Mouse (Mus musculus) stomach, embryonic 14.5 days (tissue): ENCODE results near the gene Mettl15. TPM values are rescaled to one million over a fixed set of nuclear protein-coding genes. Genes with fewer than 3 reads are reported as not detected.

Source experiments
- ATAC-seq: fragments of 200-750 bp; cut with Nextera tagmentation; 2 replicates; pipeline ENCODE4 v1.8.0; 2017; ENCODE audit warnings: low read depth, moderate TSS enrichment; ENCODE audit not compliant: insufficient number of reproducible peaks, insufficient read depth, low FRiP score
- H3K27ac ChIP-seq: fragments of 300-500 bp; sonication (generic); 2 replicates; pipeline ENCODE4 v1.5.1; 2014; ENCODE audit warnings: mild to moderate bottlenecking, low read length, moderate library complexity, mixed read lengths
- H3K27me3 ChIP-seq: fragments of 300-500 bp; sonication (generic); 2 replicates; pipeline ENCODE4 v1.6.1; 2014; ENCODE audit warnings: low read length, control low read depth, mixed read lengths; ENCODE audit not compliant: control insufficient read depth, insufficient read depth
- H3K36me3 ChIP-seq: fragments of 300-500 bp; sonication (generic); 2 replicates; pipeline ENCODE4 v1.6.1; 2014; ENCODE audit warnings: mild to moderate bottlenecking, control low read depth, low read length, moderate library complexity, mixed read lengths; ENCODE audit not compliant: control insufficient read depth, insufficient read depth
- H3K4me1 ChIP-seq: fragments of 300-500 bp; sonication (generic); 2 replicates; pipeline ENCODE4 v1.6.1; 2014; ENCODE audit warnings: low read length, control low read depth, mixed read lengths; ENCODE audit not compliant: control insufficient read depth, insufficient read depth
- H3K4me2 ChIP-seq: fragments of 300-500 bp; sonication (generic); replicated peaks from 2 replicates; pipeline ENCODE4 v1.6.1; 2014; ENCODE audit warnings: low read depth, low read length, control low read depth
- H3K4me3 ChIP-seq: fragments of 300-500 bp; sonication (generic); 2 replicates; pipeline ENCODE4 v1.5.1; 2014; ENCODE audit warnings: low read depth, low read length, control low read depth
- H3K9ac ChIP-seq: fragments of 300-500 bp; sonication (generic); replicated peaks from 2 replicates; pipeline ENCODE4 v1.6.1; 2014; ENCODE audit warnings: low read depth, mild to moderate bottlenecking, control low read depth, low read length, moderate library complexity, mixed read lengths
- H3K9me3 ChIP-seq: fragments of 300-500 bp; sonication (generic); 2 replicates; pipeline ENCODE4 v1.6.1; 2016; ENCODE audit warnings: low read depth, low read length, control low read depth; ENCODE audit not compliant: control insufficient read depth
- WGBS: fragments of 180-500 bp; shearing (Covaris S2); extraction: QIAGEN DNeasy Blood & Tissue Kit; methylation state at CpG from one replicate; pipeline ENCODE4 v1.1.7; 2014; 5-methylcytosine and 5-hydroxymethylcytosine counted together
- polyA plus RNA-seq: library from polyadenylated mRNA; unstranded; fragments of >200 nt; fragmentation: Nextera tagmentation; extraction: Ambion mirVana; gene quantifications from 2 replicates; pipeline ENCODE4 v1.2.1, GENCODE M21; 2014

Mettl15 gene
- polyA plus RNA-seq = 10.5 and 16.7 TPM in 2 replicates

DNA sequence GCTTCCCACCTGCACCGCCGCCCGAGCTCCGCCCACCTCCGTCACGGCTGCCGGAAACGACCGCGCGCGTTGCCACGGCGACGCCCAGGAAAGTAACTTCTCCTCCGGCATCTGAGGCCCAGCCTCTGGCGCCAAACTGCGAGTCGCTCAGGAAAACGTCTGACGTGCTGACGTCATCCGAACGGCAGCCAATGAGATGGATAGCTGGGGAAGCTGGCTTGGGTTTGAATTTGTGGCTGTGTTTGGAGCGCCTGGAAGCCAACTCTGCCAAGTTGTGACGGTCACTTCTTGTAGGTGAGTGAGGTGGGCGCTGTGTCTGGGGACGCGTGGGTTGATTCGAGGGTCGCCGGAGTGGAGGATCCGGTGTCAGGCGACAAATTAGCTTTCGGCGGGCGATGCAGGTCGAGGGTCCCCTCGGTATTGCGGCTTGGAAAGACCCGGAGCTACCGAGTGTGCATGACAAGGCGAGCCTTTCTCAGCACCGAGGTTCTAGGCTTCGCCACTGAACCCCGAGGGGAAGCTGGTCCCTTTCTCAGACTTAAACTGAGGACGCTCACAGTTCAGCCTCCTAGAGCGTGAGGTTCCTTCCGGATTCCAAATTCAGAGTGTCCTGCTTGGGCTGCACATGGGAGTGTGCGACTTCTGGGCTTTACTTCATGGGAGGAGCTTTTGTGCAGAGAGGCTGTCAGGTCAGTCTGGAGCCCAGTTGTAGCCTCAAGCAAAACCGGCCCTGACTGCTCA lies at the start of gene Mettl15, which contains the start of gene Kif18a:
Mettl15 (minus strand) TSS at position 149 of the 741 bp plus-strand sequence.
Kif18a (plus strand) TSS at position 139 of the 741 bp plus-strand sequence.
- Histone ChIP-seq H3K4me3 (peak within 1 kb of the TSS; percentile 82), H3K36me3 (no peaks in the 10 kb centered on the region), H3K9me3 (no peaks in the 10 kb centered on the region), H3K4me2 (peak within 1 kb of the TSS; percentile 63), H3K4me1 (peaks cover 6% of the 10 kb centered on the region; the same call in 1 of the 2 replicates), H3K27ac (peak within 1 kb of the TSS; percentile 71), H3K9ac (peak within 1 kb of the TSS; percentile 57), H3K27me3 (no peaks in the 10 kb centered on the region)
- ATAC-seq = peak; percentile 98
- under 1% methylated on average over 51 of the region's 51 CpGs for WGBS

DNA sequence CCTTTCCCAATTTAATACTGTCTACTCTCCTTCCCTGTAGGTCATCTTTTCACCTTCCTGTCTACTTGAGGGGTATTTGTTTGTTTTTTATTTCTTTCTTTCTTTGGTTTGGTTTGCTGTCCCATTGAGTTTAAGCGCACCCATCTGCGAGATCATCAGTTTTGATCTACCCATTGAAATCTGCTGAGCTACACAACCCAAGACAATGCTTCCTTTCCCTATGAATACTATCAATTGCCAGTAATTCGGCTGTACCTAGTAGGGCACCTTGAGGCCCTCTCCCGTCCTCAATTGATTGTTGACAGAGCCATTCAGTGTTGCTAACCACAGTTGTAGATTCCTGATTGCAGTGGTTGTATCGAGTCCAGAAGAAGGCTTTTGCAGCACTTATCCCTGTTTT lies 30.8 kb upstream of the Mettl15 start:
- ATAC-seq = no peak
- 97% methylated on average over 5 of the region's 5 CpGs for WGBS
- H3K9ac ChIP-seq = no peak overlapping the region
- no peaks in the 10 kb centered on the region for H3K9me3 ChIP-seq
- no peaks in the 10 kb centered on the region for H3K27me3 ChIP-seq
- no peaks in the 10 kb centered on the region for H3K4me1 ChIP-seq
- H3K27ac ChIP-seq = no peak overlapping the region
- peaks cover 11% of the 10 kb centered on the region; the same call in 1 of the 2 replicates for H3K36me3 ChIP-seq
- H3K4me3 ChIP-seq = no peak overlapping the region
- H3K4me2 ChIP-seq = no peak overlapping the region

DNA sequence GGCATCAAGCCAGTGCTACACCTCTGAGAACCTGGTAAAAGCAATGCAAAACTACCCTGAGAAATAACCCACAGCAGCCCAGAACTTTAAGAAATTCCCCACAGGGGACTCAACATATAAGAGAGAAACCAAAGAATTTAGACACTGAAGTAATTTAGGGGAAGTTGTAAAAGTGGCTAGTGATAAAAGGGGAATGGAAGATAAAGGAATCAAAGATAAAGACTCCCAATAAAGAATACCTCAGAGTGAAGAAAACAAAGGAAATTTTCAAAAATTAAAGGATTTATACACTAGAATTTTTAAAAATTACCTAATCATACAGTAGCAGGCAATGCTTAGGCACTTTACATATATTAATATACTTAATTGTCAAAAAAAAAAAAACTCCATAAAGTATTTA lies 23.1 kb upstream of the Mettl15 start:
- Histone ChIP-seq H3K4me1 (no peaks in the 10 kb centered on the region), H3K4me3 (no peak overlapping the region), H3K27me3 (no peaks in the 10 kb centered on the region), H3K9ac (no peak overlapping the region), H3K9me3 (no peaks in the 10 kb centered on the region), H3K4me2 (no peak overlapping the region), H3K36me3 (peaks cover 7% of the 10 kb centered on the region; the same call in 1 of the 2 replicates), H3K27ac (no peak overlapping the region)
- no peak for ATAC-seq

DNA sequence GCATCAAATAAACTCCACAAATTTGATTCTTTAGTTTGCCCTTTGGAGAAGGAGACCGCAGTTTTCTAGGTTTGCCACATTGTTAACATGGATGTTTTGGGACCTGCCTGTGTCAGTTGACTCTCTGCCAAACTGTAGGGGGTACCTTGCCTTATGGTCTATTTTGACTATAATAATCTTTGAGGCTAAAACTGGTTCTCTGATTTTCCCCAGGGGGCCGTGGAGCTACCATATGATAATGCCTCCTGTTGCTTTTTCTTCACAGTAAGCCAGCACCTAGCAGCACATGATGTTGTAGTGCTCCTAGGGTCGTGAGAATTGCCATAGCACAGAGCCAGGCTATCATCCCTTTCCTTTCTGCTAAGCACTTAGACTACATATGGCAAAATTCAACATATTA lies 21.7 kb upstream of the Mettl15 start:
- WGBS = 94% methylated on average over 3 of the region's 3 CpGs
- Histone ChIP-seq H3K36me3 (peaks cover 7% of the 10 kb centered on the region; the same call in 1 of the 2 replicates), H3K27ac (no peak overlapping the region), H3K4me1 (no peaks in the 10 kb centered on the region), H3K9me3 (no peaks in the 10 kb centered on the region), H3K4me3 (no peak overlapping the region), H3K9ac (no peak overlapping the region), H3K4me2 (no peak overlapping the region), H3K27me3 (no peaks in the 10 kb centered on the region)
- no peak for ATAC-seq

DNA sequence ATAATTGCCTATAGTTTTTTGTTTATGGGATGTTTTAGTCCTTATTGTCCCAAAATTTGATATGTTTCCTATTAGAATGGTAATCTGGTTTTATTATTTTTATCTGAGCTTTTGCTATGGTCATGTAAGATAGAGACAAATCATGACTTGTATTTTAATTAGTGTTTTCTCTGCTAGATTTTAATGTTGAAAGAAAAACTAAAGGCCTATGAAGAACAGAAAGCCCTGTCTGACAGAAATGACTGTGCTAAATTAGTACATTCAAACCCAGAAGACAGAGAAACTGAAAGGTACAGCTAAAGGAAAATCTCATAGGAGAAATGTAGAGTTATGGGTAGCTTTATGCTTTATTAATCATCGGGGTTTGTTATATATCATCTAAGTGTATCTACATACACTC lies 17.6 kb upstream of the Mettl15 start:
- no peaks in the 10 kb centered on the region for H3K27me3 ChIP-seq
- H3K9me3 ChIP-seq = no peaks in the 10 kb centered on the region
- no peak for ATAC-seq
- no peaks in the 10 kb centered on the region for H3K4me1 ChIP-seq
- no peak overlapping the region for H3K4me3 ChIP-seq
- 98% methylated on average over 1 of the region's 1 CpGs for WGBS
- no peak overlapping the region for H3K9ac ChIP-seq
- no peak overlapping the region for H3K27ac ChIP-seq
- no peak overlapping the region for H3K4me2 ChIP-seq
- H3K36me3 ChIP-seq = peaks cover 17% of the 10 kb centered on the region; the same call in 1 of the 2 replicates

DNA sequence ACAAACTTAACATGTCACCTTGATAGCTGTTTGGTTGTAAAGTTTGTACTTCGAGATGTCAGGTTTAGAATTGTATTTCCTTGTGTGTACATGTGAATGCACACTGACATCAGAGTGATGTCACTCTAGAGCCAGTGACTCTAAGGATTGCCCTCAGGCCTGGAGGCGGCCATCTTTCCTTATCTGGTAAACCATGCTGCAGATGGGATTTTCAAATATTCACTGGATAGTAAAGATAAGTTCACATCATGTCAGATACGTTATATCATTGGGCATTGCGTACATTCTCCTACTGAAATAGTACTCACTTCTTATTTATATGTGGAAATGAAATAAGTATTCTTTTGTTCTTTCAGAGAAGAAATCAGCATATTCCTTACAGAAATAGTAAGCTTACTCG lies 15.7 kb upstream of the Mettl15 start:
- H3K27me3 ChIP-seq = no peaks in the 10 kb centered on the region
- ATAC-seq = no peak

DNA sequence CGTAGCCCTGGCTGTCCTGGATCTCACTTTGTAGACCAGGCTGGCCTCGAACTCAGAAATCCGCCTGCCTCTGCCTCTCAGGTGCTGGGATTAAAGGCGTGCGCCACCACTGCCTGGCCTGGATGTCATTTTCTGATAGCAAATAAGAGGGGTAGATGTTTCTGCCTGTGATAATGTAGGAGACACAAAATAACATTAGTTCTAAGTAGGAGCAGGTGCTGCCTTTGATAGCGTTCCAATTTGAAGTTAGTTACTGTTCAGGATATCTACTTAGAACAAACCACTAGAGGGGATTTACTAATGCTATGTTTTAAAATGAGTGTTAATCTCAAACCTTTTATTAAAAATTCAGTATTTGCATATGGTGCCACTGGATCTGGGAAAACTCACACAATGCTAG lies 8.8 kb upstream of the Mettl15 start:
- Histone ChIP-seq H3K4me1 (no peaks in the 10 kb centered on the region), H3K36me3 (peaks cover 14% of the 10 kb centered on the region; the same call in 1 of the 2 replicates), H3K9ac (no peak overlapping the region), H3K4me2 (no peak overlapping the region), H3K4me3 (no peak overlapping the region), H3K27ac (no peak overlapping the region), H3K9me3 (no peaks in the 10 kb centered on the region), H3K27me3 (no peaks in the 10 kb centered on the region)
- ATAC-seq = no peak
- 91% methylated on average over 6 of the region's 6 CpGs for WGBS

More for the DNA sequence above, 15.7 kb upstream of the Mettl15 start:
- Histone ChIP-seq H3K4me2 (no peak overlapping the region), H3K4me3 (no peak overlapping the region), H3K27ac (no peak overlapping the region), H3K36me3 (peaks cover 16% of the 10 kb centered on the region; the same call in 1 of the 2 replicates), H3K4me1 (no peaks in the 10 kb centered on the region), H3K9me3 (no peaks in the 10 kb centered on the region), H3K9ac (no peak overlapping the region)
- 93% methylated on average over 5 of the region's 5 CpGs for WGBS

DNA sequence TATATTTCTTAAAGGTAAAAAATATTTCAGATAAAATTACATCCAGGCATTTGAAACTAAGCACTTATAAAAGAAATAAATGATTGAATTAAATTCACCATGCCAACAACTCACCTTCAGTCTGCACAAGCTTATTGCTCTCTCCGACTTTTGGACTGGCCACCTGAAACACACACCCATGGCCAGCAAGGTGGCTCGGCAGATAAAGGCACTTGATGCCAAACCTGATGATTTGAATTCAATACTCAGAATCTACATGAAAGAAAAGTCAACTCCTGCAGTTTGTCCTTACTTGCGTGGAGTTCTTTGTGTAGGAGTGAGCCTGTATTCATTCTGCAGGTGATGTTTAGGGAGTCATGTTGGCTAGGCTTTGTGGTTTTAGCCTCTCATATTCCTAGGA lies 3.6 kb upstream of the Mettl15 start:
- ATAC-seq = no peak
- no peak overlapping the region for H3K4me2 ChIP-seq
- 96% methylated on average over 3 of the region's 3 CpGs for WGBS
- H3K4me3 ChIP-seq = no peak overlapping the region
- no peaks in the 10 kb centered on the region for H3K27me3 ChIP-seq
- H3K27ac ChIP-seq = no peak overlapping the region
- no peak overlapping the region for H3K9ac ChIP-seq
- no peaks in the 10 kb centered on the region; the same call in 1 of the 2 replicates for H3K36me3 ChIP-seq
- H3K4me1 ChIP-seq = peaks cover 6% of the 10 kb centered on the region; the same call in 1 of the 2 replicates
- no peaks in the 10 kb centered on the region for H3K9me3 ChIP-seq
